Comparison of ENCODE assay signal across 12 mouse cellular contexts in the genomic region with DNA sequence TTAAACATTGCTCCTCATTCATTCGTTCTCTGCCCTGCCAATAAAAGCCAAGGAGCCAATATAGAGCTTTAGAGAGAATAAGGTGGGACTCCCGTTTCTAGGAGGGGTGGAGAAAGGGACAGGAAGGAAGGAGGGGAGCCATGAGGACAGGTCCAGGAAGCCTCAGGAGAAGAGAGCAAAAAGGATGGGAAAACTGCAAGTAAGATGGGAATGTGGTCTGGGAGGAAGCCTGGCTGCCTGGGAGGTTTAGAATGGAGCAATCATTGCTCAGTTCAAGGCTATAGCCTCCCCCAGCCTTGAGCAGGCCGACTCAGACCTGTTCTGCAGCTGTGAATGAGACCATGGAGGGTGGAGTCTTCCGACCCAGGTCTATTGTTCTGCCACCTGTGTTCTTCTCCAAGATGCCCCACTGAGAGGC.
"Had no signal": no experiment of that assay in that cellular context is flagged by ENCODE, and none has a peak within 500 bp of the region (broad histone marks: within the 10 kb centered on the region; RNA-seq: fewer than 3 reads in every experiment).

No protein-coding gene starts in this region.

- H3K36me3 ChIP-seq: kidney, embryonic 15.5 days; limb, embryonic 15.5 days; liver, embryonic 12.5 days; lung, embryonic 15.5 days; midbrain, embryonic 12.5 days had no signal

- H3K27ac ChIP-seq: kidney, embryonic 15.5 days; left cerebral cortex, adult 2 months; limb, embryonic 15.5 days; liver, embryonic 12.5 days; lung, embryonic 15.5 days; macrophage; midbrain, embryonic 12.5 days had no signal

- ATAC-seq: liver, embryonic 12.5 days had no signal

- H3K4me1 ChIP-seq: limb, embryonic 15.5 days; lung, embryonic 15.5 days; midbrain, embryonic 12.5 days had no signal

- H3K9ac ChIP-seq: kidney, embryonic 15.5 days; limb, embryonic 15.5 days; liver, embryonic 12.5 days; lung, embryonic 15.5 days; midbrain, embryonic 12.5 days had no signal

- DNase-seq: kidney, postnatal 14 days; lung, postnatal 14 days; right cerebral cortex, adult 18-20 months; thymus, postnatal 4 days had no signal

- H3K9me3 ChIP-seq: kidney, embryonic 15.5 days; limb, embryonic 15.5 days; liver, embryonic 12.5 days; lung, embryonic 15.5 days; megakaryocyte, embryonic 14.5 days; midbrain, embryonic 12.5 days had no signal

- H3K4me2 ChIP-seq: kidney, embryonic 15.5 days; limb, embryonic 15.5 days; liver, embryonic 12.5 days; lung, embryonic 15.5 days; midbrain, embryonic 12.5 days had no signal

- H3K27me3 ChIP-seq: lung, embryonic 15.5 days had no signal

- H3K4me3 ChIP-seq: kidney, embryonic 15.5 days; left cerebral cortex, adult 2 months; limb, embryonic 15.5 days; liver, embryonic 12.5 days; lung, embryonic 15.5 days; megakaryocyte, embryonic 14.5 days; midbrain, embryonic 12.5 days had no signal
